In the genomic region with DNA sequence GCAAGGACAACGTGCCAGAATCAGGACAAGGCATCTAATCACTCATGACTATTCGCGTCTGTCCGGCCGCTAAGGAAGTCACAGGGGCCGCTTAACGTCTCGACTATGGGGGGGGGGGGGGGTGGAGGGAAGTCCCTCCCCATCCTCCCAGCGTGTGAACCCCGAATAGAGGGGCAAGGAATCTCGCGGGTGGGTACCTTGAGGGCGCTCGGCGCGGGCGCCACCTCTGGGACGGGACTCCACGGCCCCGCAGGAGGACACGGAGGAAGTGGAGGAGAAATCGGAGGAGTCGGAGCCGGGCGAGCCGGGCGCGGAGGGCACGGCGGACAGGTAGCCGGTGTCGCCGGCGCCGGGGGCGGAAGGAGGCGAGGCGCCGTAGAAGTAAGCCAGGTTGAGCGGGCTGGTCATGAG, we compare ENCODE assay signal across 8 mouse cellular contexts. TPM values are rescaled to one million over a fixed set of nuclear protein-coding genes. Genes with fewer than 3 reads are reported as not detected.
A peak's percentile ranks its signal among the peaks of the same experiment; 100 is the strongest.
DNase-seq lines count a peak whose midpoint lies in the region; ATAC-seq and TF ChIP-seq lines count a peak whose summit lies in the region.

No protein-coding gene starts in this region.

- WGBS in heart, embryonic 12.5 days: under 1% methylated on average over 38 of the region's 40 CpGs
- under 1% methylated on average over 37 of the region's 40 CpGs for WGBS in midbrain, embryonic 10.5 days

- peaks cover 22% of the 10 kb centered on the region for H3K4me1 ChIP-seq in heart, embryonic 12.5 days (replicated peaks)
- H3K4me1 ChIP-seq in midbrain, embryonic 10.5 days: peaks cover 34% of the 10 kb centered on the region

- no peaks in the 10 kb centered on the region for H3K27me3 ChIP-seq in heart, embryonic 12.5 days (replicated peaks)
- H3K27me3 ChIP-seq in midbrain, embryonic 10.5 days (ENCODE audit: low read depth, poor library complexity, severe bottlenecking): peaks cover 28% of the 10 kb centered on the region

- intact Hi-C loops in left cerebral cortex, adult 2 months (cut with DNase I): no loop called here
- intact Hi-C loops in left cerebral cortex, postnatal 14 days (cut with DNase I): loop anchor here (10.0 kb wide), 1 partner anchor 267 kb away; no protein-coding TSS in a partner anchor

- ATAC-seq in activated CD4-positive, CD25-positive, alpha-beta regulatory T cell, adult 4 months: peak; percentile 3
- peak; percentile 60 for ATAC-seq in heart, embryonic 12.5 days (ENCODE audit: insufficient number of reproducible peaks, low FRiP score)

- peak overlapping the region; percentile 100 for H3K4me3 ChIP-seq in left cerebral cortex, adult 2 months
- peak overlapping the region; percentile 99 for H3K4me3 ChIP-seq in heart, embryonic 12.5 days
- H3K4me3 ChIP-seq in midbrain, embryonic 10.5 days: peak overlapping the region; percentile 78

- H3K27ac ChIP-seq in left cerebral cortex, adult 2 months: peak overlapping the region; percentile 91
- peak overlapping the region; percentile 84 for H3K27ac ChIP-seq in heart, embryonic 12.5 days (ENCODE audit: poor library complexity, severe bottlenecking)
- H3K27ac ChIP-seq in midbrain, embryonic 10.5 days (replicated peaks): peak overlapping the region; percentile 88

- peak; percentile 44 to 50 for DNase-seq in left cerebral cortex, adult 2 months (ENCODE audit: extremely low spot score in 1 of 2, low spot score in 2 of 2)
- DNase-seq in left cerebral cortex, postnatal 14 days (ENCODE audit: low spot score in 2 of 2): no peak
- peak; percentile 44 to 64 for DNase-seq in kidney, postnatal 36 days
- DNase-seq in midbrain, embryonic 10.5 days (ENCODE audit: low spot score): no peak
- no peak for DNase-seq in cerebellum, adult 9-11 months
- no peak for DNase-seq in urinary bladder, postnatal 10 days (ENCODE audit: low spot score)

- no peak for TF ChIP-seq CTCF in left cerebral cortex, adult 2 months (IDR thresholded peaks at IDR 0.05)

- peak overlapping the region; percentile 96 for H3K9ac ChIP-seq in heart, embryonic 12.5 days

- no peaks in the 10 kb centered on the region for H3K9me3 ChIP-seq in heart, embryonic 12.5 days (replicated peaks)
- H3K9me3 ChIP-seq in midbrain, embryonic 10.5 days (replicated peaks): no peaks in the 10 kb centered on the region

- H3K4me2 ChIP-seq in heart, embryonic 12.5 days: peak overlapping the region; percentile 86

- peaks cover 19% of the 10 kb centered on the region for H3K36me3 ChIP-seq in heart, embryonic 12.5 days
- peaks cover 19% of the 10 kb centered on the region for H3K36me3 ChIP-seq in midbrain, embryonic 10.5 days

RNA-seq across cellular contexts. Expression of a gene that starts 17.1 kb away (rescaled TPM):
- 1 to 10 TPM; 4.8 to 5.3 TPM for total RNA-seq in left cerebral cortex, adult 2 months (2021)
- total RNA-seq in left cerebral cortex, postnatal 14 days (2021): 1 to 10 TPM; 3.1 to 3.5 TPM
- polyA plus RNA-seq in activated CD4-positive, CD25-positive, alpha-beta regulatory T cell, adult 4 months (2017; shearing (Covaris generic)): 10 to 100 TPM; 28.6 to 30.5 TPM
- 3.1 and 3.3 TPM in 2 replicates for polyA plus RNA-seq in heart, embryonic 12.5 days (2016; fragmentation: Nextera tagmentation; extraction: Ambion mirVana)
- polyA plus RNA-seq in midbrain, embryonic 10.5 days (2016; fragmentation: Nextera tagmentation; extraction: Ambion mirVana): 1.1 and 1.2 TPM in 2 replicates

Comparison
In these comparisons a context has a peak if more than half of its experiments do, and no peak if none do; other contexts are left out.
1. DNase-seq: peak in left cerebral cortex, adult 2 months (2 of 2) and kidney, postnatal 36 days (2 of 2); none in left cerebral cortex, postnatal 14 days (0 of 2), midbrain, embryonic 10.5 days (single experiment), cerebellum, adult 9-11 months (single experiment) and urinary bladder, postnatal 10 days (single experiment).
2. Peak in every context shown above with its lines, with median percentiles within 50 percentile points of each other: H3K27ac ChIP-seq and H3K4me3 ChIP-seq.